Comparison of ENCODE assay signal across 32 mouse cellular contexts in genomic region chr8:34748521-34748920, GRCm38 (mm10).
"Had no signal": no experiment of that assay in that cellular context is flagged by ENCODE, and none has a peak within 500 bp of the region (broad histone marks: within the 10 kb centered on the region; RNA-seq: fewer than 3 reads in every experiment).

No protein-coding gene starts in this region.

- H3K27ac ChIP-seq: limb, embryonic 10.5 days; limb, embryonic 12.5 days; limb, embryonic 13.5 days; limb, embryonic 15.5 days; liver, embryonic 12.5 days; liver, embryonic 13.5 days; liver, embryonic 14.5 days; liver, embryonic 15.5 days; lung, embryonic 15.5 days; macrophage; midbrain, embryonic 10.5 days; midbrain, embryonic 12.5 days; midbrain, embryonic 13.5 days; midbrain, embryonic 15.5 days; neural tube, embryonic 12.5 days had no signal

- ATAC-seq: liver, embryonic 12.5 days; liver, postnatal 0 days; lung, postnatal 0 days; midbrain, embryonic 13.5 days; midbrain, embryonic 15.5 days; midbrain, embryonic 16.5 days had no signal

- H3K36me3 ChIP-seq: limb, embryonic 10.5 days; limb, embryonic 12.5 days; limb, embryonic 13.5 days; limb, embryonic 15.5 days; liver, embryonic 12.5 days; liver, embryonic 13.5 days; liver, embryonic 15.5 days; lung, embryonic 15.5 days; midbrain, embryonic 10.5 days; midbrain, embryonic 12.5 days; midbrain, embryonic 13.5 days; midbrain, embryonic 15.5 days; neural tube, embryonic 12.5 days had no signal

- H3K4me1 ChIP-seq: limb, embryonic 10.5 days; limb, embryonic 12.5 days; limb, embryonic 13.5 days; limb, embryonic 15.5 days; liver, embryonic 12.5 days; liver, embryonic 13.5 days; liver, embryonic 15.5 days; midbrain, embryonic 10.5 days; midbrain, embryonic 12.5 days; midbrain, embryonic 13.5 days; midbrain, embryonic 15.5 days; neural tube, embryonic 12.5 days had no signal

- H3K4me2 ChIP-seq: limb, embryonic 12.5 days; limb, embryonic 13.5 days; limb, embryonic 15.5 days; liver, embryonic 11.5 days; liver, embryonic 12.5 days; liver, embryonic 13.5 days; liver, embryonic 15.5 days; lung, embryonic 14.5 days; lung, embryonic 15.5 days; midbrain, embryonic 11.5 days; midbrain, embryonic 12.5 days; midbrain, embryonic 13.5 days; midbrain, embryonic 15.5 days; neural tube, embryonic 12.5 days had no signal

- H3K27me3 ChIP-seq: limb, embryonic 12.5 days; limb, embryonic 13.5 days; limb, embryonic 15.5 days; liver, embryonic 12.5 days; liver, embryonic 13.5 days; liver, embryonic 15.5 days; lung, embryonic 15.5 days; midbrain, embryonic 12.5 days; midbrain, embryonic 13.5 days; midbrain, embryonic 15.5 days; neural tube, embryonic 12.5 days had no signal

- H3K9ac ChIP-seq: limb, embryonic 12.5 days; limb, embryonic 13.5 days; limb, embryonic 15.5 days; liver, embryonic 12.5 days; liver, embryonic 13.5 days; liver, embryonic 14.5 days; liver, embryonic 15.5 days; liver, postnatal 0 days; lung, embryonic 14.5 days; lung, embryonic 15.5 days; midbrain, embryonic 12.5 days; midbrain, embryonic 13.5 days; midbrain, embryonic 15.5 days; neural tube, embryonic 12.5 days had no signal

- H3K4me3 ChIP-seq: limb, embryonic 10.5 days; limb, embryonic 12.5 days; limb, embryonic 13.5 days; limb, embryonic 15.5 days; liver, embryonic 12.5 days; liver, embryonic 13.5 days; liver, embryonic 15.5 days; lung, embryonic 15.5 days; megakaryocyte, embryonic 14.5 days; midbrain, embryonic 10.5 days; midbrain, embryonic 12.5 days; midbrain, embryonic 13.5 days; midbrain, embryonic 15.5 days; myocyte; neural tube, embryonic 12.5 days had no signal

- H3K9me3 ChIP-seq: limb, embryonic 10.5 days; limb, embryonic 12.5 days; limb, embryonic 13.5 days; limb, embryonic 15.5 days; liver, embryonic 12.5 days; liver, embryonic 13.5 days; liver, embryonic 15.5 days; lung, embryonic 15.5 days; midbrain, embryonic 10.5 days; midbrain, embryonic 12.5 days; midbrain, embryonic 13.5 days; midbrain, embryonic 15.5 days; neural tube, embryonic 12.5 days had no signal

- DNase-seq: left cerebral cortex, postnatal 4 days; liver; liver, embryonic 13.5 days; liver, postnatal 0 days; lung, adult 18-20 months; lung, adult 2 months; lung, embryonic 14.5 days; lung, postnatal 10 days; lung, postnatal 14 days; lung, postnatal 36 days; lung, postnatal 4 days; midbrain, embryonic 14.5 days had no signal
